Mouse (Mus musculus) small intestine, adult 2 months (tissue): ENCODE measurements around the gene Tnxb.

ENCODE experiments used
- CTCF ChIP-seq: fragments of 200-500 bp; IDR thresholded peaks from 2 replicates; pipeline ENCODE4 v1.5.1; 2012; ENCODE audit warnings: low read depth, mild to moderate bottlenecking, control low read depth, inconsistent platforms, low read length, moderate library complexity, mixed read lengths; ENCODE audit not compliant: insufficient replicate concordance, insufficient read length; ENCODE audit errors: extremely low read depth
- POLR2A ChIP-seq: fragments of 200-500 bp; IDR thresholded peaks from 2 replicates; pipeline ENCODE4 v1.6.1; 2012; ENCODE audit warnings: low read depth, mild to moderate bottlenecking, control low read depth, inconsistent platforms, low read length, moderate library complexity

DNA sequence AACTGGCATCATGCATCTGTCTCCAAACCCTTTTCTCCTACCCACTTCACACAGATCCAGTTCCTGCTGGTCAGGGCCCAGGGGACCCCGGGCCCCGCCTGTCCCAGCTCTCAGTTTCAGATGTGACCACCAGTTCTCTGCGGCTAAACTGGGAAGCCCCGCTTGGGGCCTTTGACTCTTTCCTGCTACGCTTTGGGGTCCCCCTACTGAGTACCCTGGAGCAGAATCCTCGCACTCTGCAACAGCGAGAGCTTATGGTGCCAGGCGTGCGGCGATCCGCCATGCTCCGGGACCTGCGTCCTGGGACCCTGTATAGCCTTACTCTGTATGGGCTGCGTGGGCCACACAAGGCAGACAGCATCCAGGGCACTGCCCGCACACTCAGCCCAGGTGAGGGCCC lies 45.9 kb downstream of the Tnxb start:
- no peak for TF ChIP-seq POLR2A
- TF ChIP-seq CTCF, result no peak
